Mouse (Mus musculus): ENCODE data around the gene Car7. TPM values are rescaled to one million over a fixed set of nuclear protein-coding genes. Genes with fewer than 3 reads are reported as not detected.

The Car7 gene
- total RNA-seq (2018; cell fraction: chromatin; rRNA removed), result 1 to 10 TPM in 14 of 26 experiments, under 1 TPM in 10, not detected in 2; 0.41 to 5.1 (median 1.1) TPM
- total RNA-seq (2018; cell fraction: cytosol; rRNA removed), result under 1 TPM; 0.12 to 0.74 (median 0.43) TPM
- 1 to 10 TPM in 18 of 26 experiments, under 1 TPM in 8; 0.56 to 7.7 (median 1.6) TPM for total RNA-seq (2018; cell fraction: nucleus; rRNA removed)
- 0.32 to 0.81 TPM (median 0.33 TPM) in 3 replicates for polyA plus RNA-seq (2018)

- H3K4me3 ChIP-seq (ENCODE audit: inconsistent target), result peak within 1 kb of the TSS; percentile 64
- 1% methylated on average over 62 of the region's 70 CpGs for WGBS (ENCODE audit: missing documents)
These were observed at the start of gene Car7, which contains the start of gene Nae1 for GRCm38 (mm10) chr8:104533971-104534778. Gene Car7, plus strand, starts transcription at chr8:104534689. Gene Nae1, minus strand, starts transcription at chr8:104534637.

GRCm38 (mm10) chr8:104509061-104510006 lies 25.2 kb upstream of the Car7 start, which contains the start of gene Terb1:
Gene Terb1, minus strand, starts transcription at chr8:104509910.
- Histone ChIP-seq H3K79me2 (ENCODE audit: inconsistent target) (no peaks in the 10 kb centered on the region), H3K4me3 (ENCODE audit: inconsistent target) (no peak within 1 kb of the TSS), H3K36me3 (ENCODE audit: inconsistent target) (peaks cover 16% of the 10 kb centered on the region; the same call in 1 of the 2 replicates), H3K27ac (no peak within 1 kb of the TSS)
- WGBS (ENCODE audit: missing documents), result 13% methylated on average over 64 of the region's 64 CpGs

More at GRCm38 (mm10) chr8:104533971-104534778, at the start of gene Car7, which contains the start of gene Nae1:
- Histone ChIP-seq H3K27ac (peak within 1 kb of the TSS; percentile 62), H3K36me3 (ENCODE audit: inconsistent target) (peaks cover 12% of the 10 kb centered on the region), H3K79me2 (ENCODE audit: inconsistent target) (peaks cover 34% of the 10 kb centered on the region)

GRCm38 (mm10) chr8:104510134-104510533 lies 24.4 kb upstream of the Car7 start:
- Histone ChIP-seq H3K4me3 (ENCODE audit: inconsistent target) (no peak overlapping the region), H3K27ac (no peak overlapping the region), H3K79me2 (ENCODE audit: inconsistent target) (no peaks in the 10 kb centered on the region), H3K36me3 (ENCODE audit: inconsistent target) (peaks cover 16% of the 10 kb centered on the region; the same call in 1 of the 2 replicates)
- 93% methylated on average over 3 of the region's 3 CpGs for WGBS (ENCODE audit: missing documents)

GRCm38 (mm10) chr8:104517872-104518271 lies 16.6 kb upstream of the Car7 start:
- no peak overlapping the region for H3K4me3 ChIP-seq (ENCODE audit: inconsistent target)
- H3K36me3 ChIP-seq (ENCODE audit: inconsistent target), result peaks cover 64% of the 10 kb centered on the region
- H3K27ac ChIP-seq, result no peak overlapping the region
- H3K79me2 ChIP-seq (ENCODE audit: inconsistent target), result no peaks in the 10 kb centered on the region
- 86% methylated on average over 5 of the region's 5 CpGs for WGBS (ENCODE audit: missing documents)

- 97% methylated on average over 6 of the region's 6 CpGs for WGBS (ENCODE audit: missing documents)
- Histone ChIP-seq H3K79me2 (ENCODE audit: inconsistent target) (peaks cover 34% of the 10 kb centered on the region), H3K4me3 (ENCODE audit: inconsistent target) (no peak overlapping the region), H3K27ac (no peak overlapping the region), H3K36me3 (ENCODE audit: inconsistent target) (peaks cover 29% of the 10 kb centered on the region)
These were observed 4.8 kb upstream of the Car7 start for GRCm38 (mm10) chr8:104529671-104530070.

GRCm38 (mm10) chr8:104533551-104533950 lies 938 bp upstream of the Car7 start:
- H3K4me3 ChIP-seq (ENCODE audit: inconsistent target), result peak overlapping the region; percentile 64
- peaks cover 34% of the 10 kb centered on the region for H3K79me2 ChIP-seq (ENCODE audit: inconsistent target)
- no peak overlapping the region for H3K27ac ChIP-seq
- WGBS (ENCODE audit: missing documents), result 42% methylated on average over 5 of the region's 7 CpGs
- peaks cover 15% of the 10 kb centered on the region for H3K36me3 ChIP-seq (ENCODE audit: inconsistent target)

GRCm38 (mm10) chr8:104534779-104535141 lies 271 bp downstream of the Car7 start:
- WGBS (ENCODE audit: missing documents), result 0% methylated on average over 9 of the region's 9 CpGs
- Histone ChIP-seq H3K36me3 (ENCODE audit: inconsistent target) (peaks cover 6% of the 10 kb centered on the region), H3K79me2 (ENCODE audit: inconsistent target) (peaks cover 34% of the 10 kb centered on the region), H3K27ac (peak overlapping the region; percentile 62), H3K4me3 (ENCODE audit: inconsistent target) (peak overlapping the region; percentile 64)

- H3K79me2 ChIP-seq (ENCODE audit: inconsistent target), result peaks cover 34% of the 10 kb centered on the region
- peak overlapping the region; percentile 64 for H3K4me3 ChIP-seq (ENCODE audit: inconsistent target)
- H3K27ac ChIP-seq, result peak overlapping the region; percentile 62
- WGBS (ENCODE audit: missing documents), result 7% methylated on average over 7 of the region's 7 CpGs
- H3K36me3 ChIP-seq (ENCODE audit: inconsistent target), result no peaks in the 10 kb centered on the region
These were observed 889 bp downstream of the Car7 start for GRCm38 (mm10) chr8:104535378-104535777.

- WGBS (ENCODE audit: missing documents), result 50% methylated on average over 4 of the region's 4 CpGs
- Histone ChIP-seq H3K36me3 (ENCODE audit: inconsistent target) (no peaks in the 10 kb centered on the region), H3K4me3 (ENCODE audit: inconsistent target) (peak overlapping the region; percentile 64; the same call in 1 of the 2 replicates), H3K79me2 (ENCODE audit: inconsistent target) (peaks cover 30% of the 10 kb centered on the region), H3K27ac (no peak overlapping the region)
These were observed 1.5 kb downstream of the Car7 start for GRCm38 (mm10) chr8:104536028-104536427.

GRCm38 (mm10) chr8:104538896-104539295 lies 4.4 kb downstream of the Car7 start:
- H3K4me3 ChIP-seq (ENCODE audit: inconsistent target), result no peak overlapping the region
- peaks cover 1% of the 10 kb centered on the region for H3K79me2 ChIP-seq (ENCODE audit: inconsistent target)
- no peaks in the 10 kb centered on the region for H3K36me3 ChIP-seq (ENCODE audit: inconsistent target)
- 95% methylated on average over 4 of the region's 4 CpGs for WGBS (ENCODE audit: missing documents)
- H3K27ac ChIP-seq, result no peak overlapping the region

- H3K36me3 ChIP-seq (ENCODE audit: inconsistent target), result no peaks in the 10 kb centered on the region
- no peak overlapping the region for H3K4me3 ChIP-seq (ENCODE audit: inconsistent target)
- H3K27ac ChIP-seq, result no peak overlapping the region
- 93% methylated on average over 2 of the region's 2 CpGs for WGBS (ENCODE audit: missing documents)
- no peaks in the 10 kb centered on the region for H3K79me2 ChIP-seq (ENCODE audit: inconsistent target)
These were observed 5.1 kb downstream of the Car7 start for GRCm38 (mm10) chr8:104539566-104539965.

- 82% methylated on average over 7 of the region's 7 CpGs for WGBS (ENCODE audit: missing documents)
- H3K79me2 ChIP-seq (ENCODE audit: inconsistent target), result no peaks in the 10 kb centered on the region
- no peak overlapping the region for H3K27ac ChIP-seq
- no peak overlapping the region for H3K4me3 ChIP-seq (ENCODE audit: inconsistent target)
- H3K36me3 ChIP-seq (ENCODE audit: inconsistent target), result no peaks in the 10 kb centered on the region
These were observed 5.7 kb downstream of the Car7 start for GRCm38 (mm10) chr8:104540238-104540637.

GRCm38 (mm10) chr8:104540710-104541514 lies 6.4 kb downstream of the Car7 start:
- H3K27ac ChIP-seq, result no peak overlapping the region
- 3% methylated on average over 76 of the region's 76 CpGs for WGBS (ENCODE audit: missing documents)
- no peaks in the 10 kb centered on the region for H3K36me3 ChIP-seq (ENCODE audit: inconsistent target)
- no peaks in the 10 kb centered on the region for H3K79me2 ChIP-seq (ENCODE audit: inconsistent target)
- H3K4me3 ChIP-seq (ENCODE audit: inconsistent target), result no peak overlapping the region
